Mouse (Mus musculus) hindbrain, embryonic 14.5 days (tissue): Measurements from ENCODE around the gene Dpep1. TPM values are rescaled to one million over a fixed set of nuclear protein-coding genes. Genes with fewer than 3 reads are reported as not detected.
A peak's percentile ranks its signal among the peaks of the same experiment; 100 is the strongest.
"Not testable (repeated sequence)": the region's sequence is repeated elsewhere in the genome, so short reads cannot be mapped to it uniquely, and the experiment has no call there.

Source experiments
- ATAC-seq: fragments of 200-750 bp; cut with Nextera tagmentation; 2 replicates; pipeline ENCODE4 v1.8.0; 2017; ENCODE audit warnings: moderate number of reproducible peaks, mild to moderate bottlenecking, moderate TSS enrichment, moderate library complexity; ENCODE audit not compliant: low FRiP score
- DNase-seq: peaks from one replicate; pipeline ENCODE4 v3.0.0-alpha.2; 2015; ENCODE audit warnings: low spot score
- H3K27ac ChIP-seq: fragments of 300-500 bp; sonication (generic); 2 replicates; pipeline ENCODE4 v1.5.1; 2014; ENCODE audit warnings: mild to moderate bottlenecking, moderate library complexity
- H3K27me3 ChIP-seq: fragments of 300-500 bp; sonication (generic); 2 replicates; pipeline ENCODE4 v1.6.1; 2014; ENCODE audit warnings: mild to moderate bottlenecking, low read length, mixed read lengths; ENCODE audit not compliant: control insufficient read depth, insufficient read depth
- H3K36me3 ChIP-seq: fragments of 300-500 bp; sonication (generic); replicated peaks from 2 replicates; pipeline ENCODE4 v1.6.1; 2014; ENCODE audit not compliant: control insufficient read depth, insufficient read depth
- H3K4me1 ChIP-seq: fragments of 300-500 bp; sonication (generic); replicated peaks from 2 replicates; pipeline ENCODE4 v1.6.1; 2014; ENCODE audit warnings: antibody characterized with exemption, low read length, mixed read lengths; ENCODE audit not compliant: control insufficient read depth, insufficient read depth
- H3K4me2 ChIP-seq: fragments of 300-500 bp; sonication (generic); replicated peaks from 2 replicates; pipeline ENCODE4 v1.6.1; 2014; ENCODE audit warnings: mild to moderate bottlenecking, moderate library complexity
- H3K4me3 ChIP-seq: fragments of 300-500 bp; sonication (generic); replicated peaks from 2 replicates; pipeline ENCODE4 v1.5.1; 2014; ENCODE audit warnings: mild to moderate bottlenecking, low read length
- H3K9ac ChIP-seq: fragments of 300-500 bp; sonication (generic); 2 replicates; pipeline ENCODE4 v1.6.1; 2014
- H3K9me3 ChIP-seq: fragments of 300-500 bp; sonication (generic); 2 replicates; pipeline ENCODE4 v1.6.1; 2016; ENCODE audit warnings: low read length; ENCODE audit not compliant: control insufficient read depth
- WGBS: fragments of 180-500 bp; shearing (Covaris S2); extraction: QIAGEN DNeasy Blood & Tissue Kit; methylation state at CpG from one replicate; pipeline ENCODE4 v1.1.7; 2014; 5-methylcytosine and 5-hydroxymethylcytosine counted together
- polyA plus RNA-seq: library from polyadenylated mRNA; unstranded; fragments of >200 nt; fragmentation: Nextera tagmentation; extraction: Ambion mirVana; gene quantifications from 2 replicates; pipeline ENCODE4 v1.2.1, GENCODE M21; 2014

Gene Dpep1
- polyA plus RNA-seq, 1 experiment from 2014 or later, result 0.25 TPM

DNA sequence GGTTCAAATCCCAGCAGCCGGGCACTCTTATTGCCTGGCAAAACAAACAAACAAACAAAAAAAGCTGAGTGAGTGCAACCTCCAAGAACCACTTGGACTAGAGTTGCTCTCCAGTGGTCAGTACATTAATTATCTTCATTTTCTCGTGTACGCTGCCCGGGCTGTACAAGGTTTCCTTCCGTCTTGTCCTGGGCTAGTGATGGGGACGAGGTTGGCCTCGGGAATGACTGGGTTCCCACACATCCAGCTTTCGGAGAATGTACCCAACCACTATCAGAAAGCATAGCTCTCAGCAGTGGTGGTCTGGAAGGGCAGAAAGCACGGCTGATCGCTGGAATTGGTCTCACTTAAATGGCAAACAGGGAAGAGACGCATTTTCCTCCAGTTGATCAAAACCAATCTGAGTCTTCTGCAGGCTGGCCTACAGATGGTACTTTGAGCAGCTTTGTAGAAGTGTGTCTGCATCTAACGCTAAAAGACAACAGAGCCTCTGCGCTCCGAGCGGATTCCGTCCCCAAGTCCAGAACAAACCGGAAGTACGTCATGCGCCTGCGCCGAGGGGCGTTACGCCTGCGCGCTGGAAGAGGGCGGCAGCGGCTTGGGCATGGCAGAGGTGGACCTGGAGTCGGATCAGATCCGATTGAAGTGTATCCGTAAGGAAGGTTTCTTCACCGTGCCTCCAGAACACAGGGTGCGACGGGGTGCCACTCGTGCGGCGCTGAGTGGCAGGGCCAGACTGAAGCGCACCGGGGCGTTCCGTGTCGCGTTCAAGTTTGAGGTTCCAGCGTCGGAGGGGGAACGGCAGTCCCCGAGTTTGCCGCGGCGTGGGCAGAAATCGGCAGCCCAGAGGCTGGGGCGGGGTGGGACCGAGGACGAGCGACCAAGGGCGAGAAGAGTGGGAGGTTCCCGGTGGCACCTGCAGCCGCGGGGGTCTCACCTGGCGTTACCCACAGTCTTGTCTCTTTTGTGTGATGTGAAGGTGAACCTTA, 38.5 kb downstream of the Dpep1 start, which contains the start of gene Cdk10:
Gene Cdk10, plus strand, starts transcription at position 565 of the 989 bp plus-strand sequence.
- Histone ChIP-seq H3K4me1 (peaks cover 17% of the 10 kb centered on the region), H3K27ac (peak within 1 kb of the TSS; percentile 81), H3K9ac (peak within 1 kb of the TSS; percentile 89), H3K4me2 (peak within 1 kb of the TSS; percentile 92), H3K27me3 (no peaks in the 10 kb centered on the region), H3K9me3 (no peaks in the 10 kb centered on the region), H3K4me3 (peak within 1 kb of the TSS; percentile 70), H3K36me3 (peaks cover 31% of the 10 kb centered on the region)
- peak; percentile 98 for DNase-seq
- 4% methylated on average over 59 of the region's 59 CpGs for WGBS
- ATAC-seq, result peak; percentile 90

DNA sequence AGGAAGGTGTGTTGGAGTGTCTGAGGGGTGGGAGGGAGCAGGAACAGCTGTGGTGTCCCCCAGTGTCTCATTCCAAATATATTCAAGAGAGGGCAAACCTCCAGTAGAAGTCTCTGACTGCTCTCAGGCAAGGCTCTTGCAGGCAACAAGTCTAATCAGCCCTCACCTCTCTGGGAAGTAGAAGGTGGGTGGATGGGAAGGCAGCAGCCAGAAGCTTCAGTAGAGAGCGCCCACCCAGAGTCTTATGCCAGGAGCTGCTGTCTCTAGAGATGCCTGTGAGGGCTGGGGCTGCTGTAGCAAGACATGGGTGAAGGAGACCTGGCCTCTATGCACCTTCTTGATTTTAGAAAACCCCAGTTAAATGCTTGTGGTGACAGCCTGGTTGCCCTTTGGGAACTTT, 42.4 kb downstream of the Dpep1 start:
- 100% methylated on average over 1 of the region's 1 CpGs for WGBS
- no peak overlapping the region for H3K9ac ChIP-seq
- H3K4me1 ChIP-seq, result peaks cover 17% of the 10 kb centered on the region
- no peak for ATAC-seq
- no peak for DNase-seq
- H3K27me3 ChIP-seq, result no peaks in the 10 kb centered on the region
- H3K27ac ChIP-seq, result no peak overlapping the region
- no peak overlapping the region for H3K4me2 ChIP-seq
- H3K4me3 ChIP-seq, result no peak overlapping the region
- peaks cover 36% of the 10 kb centered on the region for H3K36me3 ChIP-seq
- H3K9me3 ChIP-seq, result no peaks in the 10 kb centered on the region

DNA sequence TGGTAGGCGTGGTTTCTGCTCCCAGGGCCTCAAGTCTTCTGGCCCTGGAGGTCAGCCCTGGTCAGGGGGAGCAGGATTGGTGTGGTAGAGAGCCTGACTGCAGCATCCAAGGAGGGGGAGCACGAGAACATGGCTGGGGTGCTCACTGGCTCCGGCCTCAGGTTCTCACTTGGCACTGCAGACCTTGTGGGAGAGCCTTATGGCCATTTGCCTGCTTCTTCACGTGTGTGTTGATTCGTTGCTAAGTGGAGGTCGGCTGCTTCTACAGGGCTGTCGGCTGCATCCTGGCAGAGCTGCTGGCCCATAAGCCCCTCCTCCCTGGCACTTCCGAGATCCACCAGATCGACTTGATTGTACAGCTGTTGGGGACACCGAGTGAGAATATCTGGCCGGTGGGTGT, 44.3 kb downstream of the Dpep1 start:
- 90% methylated on average over 9 of the region's 11 CpGs for WGBS
- not testable (repeated sequence) for H3K9me3 ChIP-seq, DNase-seq, H3K27ac ChIP-seq, H3K9ac ChIP-seq, H3K4me3 ChIP-seq, H3K27me3 ChIP-seq, H3K4me2 ChIP-seq, ATAC-seq
- peaks cover 36% of the 10 kb centered on the region for H3K36me3 ChIP-seq
- H3K4me1 ChIP-seq, result peaks cover 15% of the 10 kb centered on the region

DNA sequence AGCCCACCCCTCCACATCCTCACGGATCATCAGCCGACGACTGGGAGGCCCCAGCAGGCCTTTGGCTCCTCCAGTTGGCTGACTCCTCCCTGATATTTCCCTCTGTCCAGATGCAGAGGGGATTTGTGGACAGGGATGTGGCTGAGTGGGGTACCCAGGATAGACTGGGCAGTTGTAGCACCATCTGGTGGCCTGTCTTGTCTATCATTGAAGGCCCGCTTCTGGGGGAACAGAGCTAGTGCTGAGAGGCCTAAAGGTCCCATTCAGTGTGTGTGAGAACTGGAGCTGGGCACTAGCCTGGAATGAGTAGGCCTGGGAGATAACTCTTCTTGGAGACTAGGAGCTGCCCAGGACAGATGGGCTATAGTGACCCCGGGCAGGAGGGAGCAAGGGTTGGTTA, 45.7 kb downstream of the Dpep1 start:
- H3K4me3 ChIP-seq, result no peak overlapping the region
- H3K4me1 ChIP-seq, result peaks cover 17% of the 10 kb centered on the region; the same call in 1 of the 2 replicates
- H3K36me3 ChIP-seq, result peaks cover 33% of the 10 kb centered on the region
- ATAC-seq (no peak), DNase-seq (no peak)
- H3K27ac ChIP-seq, result no peak overlapping the region
- 0 out of 2 replicates have a peak, but pooled peaks cover 7% of the 10 kb centered on the region for H3K27me3 ChIP-seq
- no peaks in the 10 kb centered on the region for H3K9me3 ChIP-seq
- no peak overlapping the region for H3K9ac ChIP-seq
- no peak overlapping the region for H3K4me2 ChIP-seq
- WGBS, result 50% methylated on average over 5 of the region's 5 CpGs

DNA sequence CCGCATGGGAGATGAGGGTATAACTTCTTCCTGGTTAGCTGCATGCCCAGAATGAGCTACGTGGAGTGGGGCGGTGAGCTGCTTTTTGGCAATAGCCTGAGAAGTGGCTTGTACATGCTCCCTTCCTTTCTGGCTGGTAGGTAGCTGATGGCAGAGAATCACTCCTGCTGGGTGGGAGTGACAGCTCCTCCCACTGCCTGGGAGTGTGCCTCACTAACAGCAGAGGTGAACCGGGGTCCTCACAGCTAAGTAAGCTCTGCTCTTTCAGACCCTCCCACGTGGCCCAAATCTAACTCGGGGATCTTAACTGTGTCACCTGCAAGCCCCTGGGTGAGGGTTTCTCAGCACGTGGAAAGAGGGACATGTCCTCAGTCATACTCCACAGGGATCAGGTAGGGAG, 46.5 kb downstream of the Dpep1 start:
- H3K9ac ChIP-seq, result no peak overlapping the region
- H3K4me3 ChIP-seq, result no peak overlapping the region
- 0 out of 2 replicates have a peak, but pooled peaks cover 10% of the 10 kb centered on the region for H3K27me3 ChIP-seq
- no peak for ATAC-seq
- no peak overlapping the region for H3K4me2 ChIP-seq
- peaks cover 25% of the 10 kb centered on the region for H3K36me3 ChIP-seq
- peaks cover 17% of the 10 kb centered on the region; the same call in 1 of the 2 replicates for H3K4me1 ChIP-seq
- no peak overlapping the region for H3K27ac ChIP-seq
- H3K9me3 ChIP-seq, result no peaks in the 10 kb centered on the region
- DNase-seq, result no peak
- 40% methylated on average over 7 of the region's 7 CpGs for WGBS

DNA sequence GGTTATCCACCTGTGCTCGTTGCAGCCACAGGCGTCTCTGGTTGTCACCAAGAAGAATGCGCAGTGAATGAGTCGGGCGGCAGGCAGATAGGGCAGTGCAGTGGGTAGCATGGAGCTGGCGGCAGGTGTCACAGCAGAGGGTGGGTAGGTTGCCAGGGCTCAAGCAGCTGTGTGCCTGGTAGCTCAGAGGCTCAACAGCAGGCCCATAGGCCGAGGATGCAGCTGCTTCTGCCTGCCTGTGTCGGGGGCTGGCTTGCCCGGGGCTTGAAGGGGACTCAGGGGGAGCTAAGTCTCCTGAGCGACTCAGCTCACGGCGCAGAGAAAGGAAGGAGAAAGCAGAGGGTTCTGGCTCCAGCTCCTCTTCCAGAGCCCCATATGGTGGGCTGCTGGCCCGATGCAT, 47.3 kb downstream of the Dpep1 start:
- 0 out of 2 replicates have a peak, but pooled peaks cover 10% of the 10 kb centered on the region for H3K27me3 ChIP-seq
- H3K9me3 ChIP-seq, result no peaks in the 10 kb centered on the region
- H3K4me3 ChIP-seq, result no peak overlapping the region
- peaks cover 17% of the 10 kb centered on the region for H3K36me3 ChIP-seq
- peaks cover 17% of the 10 kb centered on the region; the same call in 1 of the 2 replicates for H3K4me1 ChIP-seq
- DNase-seq (no peak), ATAC-seq (no peak)
- H3K9ac ChIP-seq, result no peak overlapping the region
- no peak overlapping the region for H3K27ac ChIP-seq
- no peak overlapping the region for H3K4me2 ChIP-seq
- 51% methylated on average over 12 of the region's 13 CpGs for WGBS

DNA sequence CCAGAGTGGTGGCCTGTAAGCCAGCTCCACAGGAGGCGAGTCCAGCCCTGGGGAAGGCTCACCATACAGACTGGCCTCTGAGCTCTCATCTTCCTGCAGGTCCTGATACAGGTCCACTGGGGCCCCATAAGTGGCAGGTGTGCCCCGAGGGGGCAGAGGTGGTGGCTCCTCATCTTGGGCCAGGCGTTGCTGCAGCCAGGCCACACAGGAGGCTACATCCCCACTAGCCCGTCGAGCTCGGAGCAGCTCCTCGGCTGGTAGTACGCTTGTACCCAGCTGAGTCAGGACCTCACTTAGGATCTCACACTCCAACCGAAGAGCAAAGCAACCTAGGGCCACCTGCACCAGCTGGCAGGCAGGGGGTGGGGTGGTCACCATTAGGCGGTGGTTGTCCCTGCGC, 47.7 kb downstream of the Dpep1 start:
- Histone ChIP-seq H3K27me3 (0 out of 2 replicates have a peak, but pooled peaks cover 10% of the 10 kb centered on the region), H3K4me1 (peaks cover 17% of the 10 kb centered on the region; the same call in 1 of the 2 replicates), H3K9me3 (no peaks in the 10 kb centered on the region), H3K4me3 (no peak overlapping the region), H3K4me2 (no peak overlapping the region), H3K9ac (no peak overlapping the region), H3K36me3 (peaks cover 13% of the 10 kb centered on the region), H3K27ac (no peak overlapping the region)
- no peak for ATAC-seq
- WGBS, result 84% methylated on average over 11 of the region's 11 CpGs
- DNase-seq, result no peak

DNA sequence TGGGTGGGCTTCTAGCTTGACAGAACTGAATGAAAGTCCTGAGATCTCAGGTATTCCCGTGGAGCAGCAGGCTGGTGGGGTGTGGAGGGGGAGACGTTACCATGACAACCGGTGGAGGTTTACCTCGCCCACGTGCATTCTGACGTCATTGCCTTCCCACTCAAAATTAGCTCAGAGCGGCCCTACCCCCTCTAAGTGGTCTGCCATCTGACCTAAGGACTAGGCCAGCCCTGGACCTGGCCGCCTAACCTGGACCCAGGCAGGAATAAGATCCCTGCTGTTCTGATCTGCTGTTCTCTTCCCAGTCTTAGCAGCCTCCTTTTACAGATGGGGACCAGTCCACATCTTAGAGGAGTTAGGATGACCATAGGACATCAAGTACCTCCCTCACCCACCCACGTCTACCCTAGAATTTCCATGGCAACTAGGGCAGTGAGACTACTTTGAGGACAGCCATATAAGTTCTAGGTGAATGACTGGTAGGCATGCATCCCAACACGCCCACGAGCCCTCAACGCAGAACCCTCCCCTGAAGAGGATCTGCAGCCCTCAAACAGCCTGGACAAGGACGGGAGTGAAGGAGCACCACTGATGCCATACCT, 49.0 kb downstream of the Dpep1 start:
- Histone ChIP-seq H3K4me1 (peaks cover 17% of the 10 kb centered on the region; the same call in 1 of the 2 replicates), H3K27ac (no peak overlapping the region), H3K36me3 (peaks cover 3% of the 10 kb centered on the region), H3K9me3 (no peaks in the 10 kb centered on the region), H3K9ac (peak overlapping the region; percentile 60), H3K4me2 (peak overlapping the region; percentile 74), H3K27me3 (0 out of 2 replicates have a peak, but pooled peaks cover 10% of the 10 kb centered on the region), H3K4me3 (peak overlapping the region; percentile 43)
- DNase-seq, result no peak
- WGBS, result 36% methylated on average over 13 of the region's 13 CpGs
- ATAC-seq, result no peak
